Mouse (Mus musculus) thymus, adult 2 months (tissue): ENCODE data around the gene Cdhr2. TPM values are rescaled to one million over a fixed set of nuclear protein-coding genes. Genes with fewer than 3 reads are reported as not detected.

Experiments
- DNase-seq: peaks from one replicate; pipeline ENCODE4 v3.0.0; 2021
- H3K27ac ChIP-seq: fragments of 200-500 bp; 2 replicates; pipeline ENCODE4 v1.5.1; 2012; ENCODE audit warnings: low read length, control low read depth; ENCODE audit not compliant: control insufficient read depth, insufficient read depth
- H3K27me3 ChIP-seq: fragments of 200-500 bp; 2 replicates; pipeline ENCODE4 v1.6.1; 2012; ENCODE audit warnings: mild to moderate bottlenecking, low read length, moderate library complexity, mixed read lengths; ENCODE audit not compliant: control insufficient read depth, insufficient read depth
- H3K36me3 ChIP-seq: fragments of 200-500 bp; 2 replicates; pipeline ENCODE4 v1.6.1; 2012; ENCODE audit warnings: mild to moderate bottlenecking, low read length, moderate library complexity; ENCODE audit not compliant: control insufficient read depth, insufficient read depth
- H3K4me1 ChIP-seq: fragments of 200-500 bp; replicated peaks from 2 replicates; pipeline ENCODE4 v1.6.1; 2012; ENCODE audit warnings: low read length; ENCODE audit not compliant: control insufficient read depth, insufficient read depth
- H3K4me3 ChIP-seq: fragments of 200-500 bp; 2 replicates; pipeline ENCODE4 v1.5.1; 2012; ENCODE audit warnings: mild to moderate bottlenecking, low read length, control low read depth, moderate library complexity; ENCODE audit not compliant: control insufficient read depth, insufficient read depth
- CTCF ChIP-seq: fragments of 200-500 bp; IDR thresholded peaks from 2 replicates; pipeline ENCODE4 v1.5.1; 2012; ENCODE audit warnings: mild to moderate bottlenecking, control low read depth, low read length, moderate library complexity, borderline replicate concordance; ENCODE audit not compliant: control insufficient read depth, poor library complexity, insufficient read depth; ENCODE audit errors: extremely low read depth
- POLR2A ChIP-seq: fragments of 200-500 bp; IDR thresholded peaks from 2 replicates; pipeline ENCODE4 v1.6.1; 2012; ENCODE audit warnings: mild to moderate bottlenecking, low read length, control low read depth, moderate library complexity; ENCODE audit not compliant: control insufficient read depth, poor library complexity, insufficient read depth; ENCODE audit errors: extremely low read depth
- WGBS: fragments of 180-500 bp; shearing (Covaris S2); methylation state at CpG from one replicate; pipeline ENCODE4 v1.1.7; 2018; 5-methylcytosine and 5-hydroxymethylcytosine counted together
- polyA plus RNA-seq: library from polyadenylated mRNA; depleted of rRNA; stranded (reverse); fragments of >200 nt; gene quantifications from 2 replicates; pipeline ENCODE4 v1.2.3, GENCODE M21; 2012

Cdhr2 gene
- polyA plus RNA-seq, 1 experiment: 1.3 TPM

DNA sequence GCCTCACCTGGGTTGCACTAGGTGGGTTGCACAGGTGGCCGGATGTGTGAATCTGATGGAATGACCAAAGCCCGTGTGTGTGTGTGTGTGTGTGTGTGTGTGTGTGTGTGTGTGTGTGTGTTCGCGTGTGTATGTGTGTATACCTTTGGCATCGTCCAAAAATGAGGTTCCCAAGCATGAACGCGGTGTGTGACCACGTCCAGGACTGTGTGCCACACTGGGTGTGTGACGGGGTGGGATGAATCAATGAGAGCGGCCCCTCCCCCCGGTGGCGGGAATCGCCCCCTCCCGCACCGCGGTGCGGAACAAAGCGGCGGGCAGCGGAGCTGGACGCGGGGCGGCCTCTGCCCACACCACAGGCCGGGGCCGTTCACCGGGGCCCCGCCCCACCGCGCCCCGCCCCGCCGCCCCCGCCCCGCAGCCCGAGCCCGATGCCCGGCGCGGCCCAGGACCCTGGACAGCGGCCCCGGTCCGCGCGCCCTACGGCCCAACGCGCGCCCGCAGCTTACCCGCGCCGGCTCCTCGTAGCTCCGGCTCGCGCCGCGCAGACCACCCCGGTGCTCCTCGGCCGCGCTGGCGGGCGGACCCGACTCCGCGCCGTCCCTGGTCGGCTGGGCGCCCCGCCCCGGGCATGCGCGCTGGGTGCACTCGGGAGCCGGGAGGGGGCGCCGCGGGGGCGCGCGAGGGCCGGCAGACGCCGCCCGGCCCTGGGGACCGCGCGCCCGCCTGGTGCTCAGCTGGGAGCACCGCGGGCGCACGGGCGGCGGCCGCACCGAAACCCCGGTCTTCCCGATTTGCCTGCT is 48.0 kb downstream of the Cdhr2 start:
- Histone ChIP-seq H3K4me3 (no peak overlapping the region), H3K4me1 (peaks cover 6% of the 10 kb centered on the region), H3K36me3 (no peaks in the 10 kb centered on the region), H3K27ac (no peak overlapping the region), H3K27me3 (peaks cover 7% of the 10 kb centered on the region; the same call in 1 of the 2 replicates)
- TF ChIP-seq CTCF (no peak), POLR2A (no peak)
- WGBS: 3% methylated on average over 99 of the region's 100 CpGs
- DNase-seq: no peak

- peaks cover 7% of the 10 kb centered on the region; the same call in 1 of the 2 replicates for H3K27me3 ChIP-seq
Measured at GRCm38 (mm10) chr13:54749864-54750411, 48.7 kb downstream of the Cdhr2 start, which contains the start of gene Gprin1. TSS of gene Gprin1 (minus strand) at chr13:54749874.

GRCm38 (mm10) chr13:54750699-54751098 is 49.4 kb downstream of the Cdhr2 start:
- no peaks in the 10 kb centered on the region for H3K36me3 ChIP-seq
- TF ChIP-seq CTCF: no peak
- no peak for DNase-seq
- H3K4me3 ChIP-seq: no peak overlapping the region
- H3K27ac ChIP-seq: no peak overlapping the region
- WGBS: 6% methylated on average over 8 of the region's 8 CpGs
- H3K4me1 ChIP-seq: peaks cover 6% of the 10 kb centered on the region
- H3K27me3 ChIP-seq: peaks cover 7% of the 10 kb centered on the region; the same call in 1 of the 2 replicates

More at GRCm38 (mm10) chr13:54749864-54750411, 48.7 kb downstream of the Cdhr2 start, which contains the start of gene Gprin1:
- peaks cover 6% of the 10 kb centered on the region for H3K4me1 ChIP-seq
- no peak for TF ChIP-seq POLR2A
- no peak for TF ChIP-seq CTCF
- H3K36me3 ChIP-seq: no peaks in the 10 kb centered on the region
- no peak for DNase-seq
- WGBS: 9% methylated on average over 29 of the region's 29 CpGs
- no peak within 1 kb of the TSS for H3K27ac ChIP-seq
- no peak within 1 kb of the TSS for H3K4me3 ChIP-seq

- no peak for DNase-seq
- no peak overlapping the region for H3K27ac ChIP-seq
- no peaks in the 10 kb centered on the region for H3K36me3 ChIP-seq
- WGBS: 76% methylated on average over 10 of the region's 10 CpGs
- H3K4me3 ChIP-seq: no peak overlapping the region
- TF ChIP-seq POLR2A (no peak), CTCF (no peak)
- peaks cover 7% of the 10 kb centered on the region; the same call in 1 of the 2 replicates for H3K27me3 ChIP-seq
- peaks cover 6% of the 10 kb centered on the region for H3K4me1 ChIP-seq
Measured at GRCm38 (mm10) chr13:54752656-54753055, 51.4 kb downstream of the Cdhr2 start.

- no peak for TF ChIP-seq CTCF
- no peak for TF ChIP-seq POLR2A
- Histone ChIP-seq H3K36me3 (no peaks in the 10 kb centered on the region), H3K27ac (no peak overlapping the region), H3K27me3 (peaks cover 7% of the 10 kb centered on the region; the same call in 1 of the 2 replicates), H3K4me3 (no peak overlapping the region), H3K4me1 (peaks cover 12% of the 10 kb centered on the region)
- WGBS: 74% methylated on average over 6 of the region's 6 CpGs
- no peak for DNase-seq
Measured at GRCm38 (mm10) chr13:54753733-54754132, 52.5 kb downstream of the Cdhr2 start.

GRCm38 (mm10) chr13:54754169-54755080 is 53.2 kb downstream of the Cdhr2 start:
- Histone ChIP-seq H3K4me1 (peaks cover 12% of the 10 kb centered on the region), H3K27me3 (peaks cover 6% of the 10 kb centered on the region; the same call in 1 of the 2 replicates), H3K36me3 (no peaks in the 10 kb centered on the region), H3K4me3 (no peak overlapping the region), H3K27ac (no peak overlapping the region)
- no peak for DNase-seq
- WGBS: 50% methylated on average over 12 of the region's 12 CpGs
- TF ChIP-seq POLR2A: no peak
- TF ChIP-seq CTCF: no peak
